Mouse (Mus musculus) liver, embryonic 11.5 days (tissue): ENCODE results near the gene Crhbp. TPM values are rescaled to one million over a fixed set of nuclear protein-coding genes. Genes with fewer than 3 reads are reported as not detected.

Source experiments
- ATAC-seq: fragments of 200-750 bp; cut with Nextera tagmentation; replicated peaks from 2 replicates; pipeline ENCODE4 v1.8.0; 2017; ENCODE audit warnings: moderate number of reproducible peaks, mild to moderate bottlenecking, moderate TSS enrichment, moderate library complexity; ENCODE audit not compliant: low FRiP score
- DNase-seq: peaks from one replicate; pipeline ENCODE4 v3.0.0-alpha.2; 2017; ENCODE audit warnings: low spot score
- H3K27ac ChIP-seq: fragments of 300-500 bp; sonication (generic); 2 replicates; pipeline ENCODE4 v1.5.1; 2014; ENCODE audit warnings: mild to moderate bottlenecking, low read depth, low read length, control low read depth
- H3K27me3 ChIP-seq: fragments of 300-500 bp; sonication (generic); replicated peaks from 2 replicates; pipeline ENCODE4 v1.6.1; 2014; ENCODE audit warnings: low read length, mixed read lengths; ENCODE audit not compliant: control insufficient read depth, insufficient read depth
- H3K36me3 ChIP-seq: fragments of 300-500 bp; sonication (generic); 2 replicates; pipeline ENCODE4 v1.6.1; 2014; ENCODE audit warnings: mild to moderate bottlenecking, low read length, moderate library complexity, mixed read lengths; ENCODE audit not compliant: control insufficient read depth, insufficient read depth
- H3K4me1 ChIP-seq: fragments of 300-500 bp; sonication (generic); replicated peaks from 2 replicates; pipeline ENCODE4 v1.6.1; 2014; ENCODE audit warnings: low read length, mixed read lengths; ENCODE audit not compliant: control insufficient read depth, insufficient read depth
- H3K4me2 ChIP-seq: fragments of 300-500 bp; sonication (generic); 2 replicates; pipeline ENCODE4 v1.6.1; 2014; ENCODE audit warnings: mild to moderate bottlenecking, control low read depth, moderate library complexity
- H3K4me3 ChIP-seq: fragments of 300-500 bp; sonication (generic); 2 replicates; pipeline ENCODE4 v1.5.1; 2014; ENCODE audit warnings: low read depth, low read length, control low read depth
- H3K9ac ChIP-seq: fragments of 300-500 bp; sonication (generic); 2 replicates; pipeline ENCODE4 v1.6.1; 2014; ENCODE audit warnings: low read depth, low read length, control low read depth
- H3K9me3 ChIP-seq: fragments of 300-500 bp; sonication (generic); 2 replicates; pipeline ENCODE4 v1.6.1; 2016; ENCODE audit warnings: low read length, inconsistent platforms, mixed read lengths; ENCODE audit not compliant: control insufficient read depth
- WGBS: fragments of 180-500 bp; shearing (Covaris S2); extraction: QIAGEN DNeasy Blood & Tissue Kit; methylation state at CpG from one replicate; pipeline ENCODE4 v1.1.7; 2014; 5-methylcytosine and 5-hydroxymethylcytosine counted together
- polyA plus RNA-seq: library from polyadenylated mRNA; unstranded; fragments of >200 nt; fragmentation: Nextera tagmentation; extraction: Ambion mirVana; gene quantifications from 2 replicates; pipeline ENCODE4 v1.2.1, GENCODE M21; 2014

The Crhbp gene
- polyA plus RNA-seq, 1 experiment from 2014 or later: 0.51 TPM

DNA sequence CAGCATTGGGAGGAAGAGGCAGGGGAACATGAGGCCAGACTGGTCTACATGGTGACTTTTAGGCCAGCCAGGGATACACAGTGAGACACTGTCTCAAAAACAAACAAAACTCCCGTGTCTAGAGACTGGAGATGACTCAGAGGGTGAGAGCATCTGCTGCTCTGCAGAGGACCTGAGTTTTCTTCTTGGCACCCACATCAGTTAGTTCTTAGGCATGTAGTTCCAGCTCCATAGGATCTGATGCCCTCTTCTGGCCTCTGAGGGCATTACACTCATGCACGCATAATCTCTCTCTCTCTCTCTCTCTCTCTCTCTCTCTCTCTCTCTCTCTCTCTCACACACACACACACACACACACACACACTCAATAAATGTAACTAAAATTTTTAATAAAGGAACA, 26.2 kb upstream of the Crhbp start:
- DNase-seq: no peak
- 54% methylated on average over 2 of the region's 2 CpGs for WGBS

DNA sequence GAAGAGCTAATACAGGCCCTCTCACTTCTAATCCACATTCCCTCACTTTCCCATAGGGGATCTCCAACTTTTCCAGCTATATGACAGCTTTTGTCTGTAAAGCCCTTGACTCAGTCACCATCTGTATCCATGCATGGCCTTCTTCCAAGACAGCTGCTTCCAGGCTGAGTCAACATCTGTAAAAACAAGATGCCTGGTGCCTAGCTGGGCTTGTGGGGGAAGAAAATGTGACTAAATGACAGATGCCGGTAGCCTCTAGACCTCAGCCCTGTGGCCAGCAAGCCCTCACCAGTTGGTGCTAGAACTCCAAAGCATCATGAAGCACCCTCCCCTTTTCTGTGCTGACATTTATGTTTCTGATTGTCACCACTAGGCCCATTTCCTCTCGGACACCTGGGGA, 6.8 kb upstream of the Crhbp start:
- no peak for DNase-seq
- no peak overlapping the region for H3K27ac ChIP-seq
- H3K4me1 ChIP-seq: no peaks in the 10 kb centered on the region
- no peaks in the 10 kb centered on the region for H3K27me3 ChIP-seq
- H3K9me3 ChIP-seq: no peaks in the 10 kb centered on the region
- H3K9ac ChIP-seq: no peak overlapping the region
- H3K36me3 ChIP-seq: no peaks in the 10 kb centered on the region
- ATAC-seq: no peak
- H3K4me3 ChIP-seq: no peak overlapping the region
- 74% methylated on average over 2 of the region's 2 CpGs for WGBS
- H3K4me2 ChIP-seq: no peak overlapping the region

More for the DNA sequence above, 26.2 kb upstream of the Crhbp start:
- H3K27ac ChIP-seq: no peak overlapping the region
- no peaks in the 10 kb centered on the region for H3K36me3 ChIP-seq
- no peak for ATAC-seq
- H3K4me2 ChIP-seq: no peak overlapping the region
- no peak overlapping the region for H3K9ac ChIP-seq
- no peaks in the 10 kb centered on the region for H3K27me3 ChIP-seq
- H3K4me1 ChIP-seq: peaks cover 12% of the 10 kb centered on the region
- no peak overlapping the region for H3K4me3 ChIP-seq
- no peaks in the 10 kb centered on the region for H3K9me3 ChIP-seq

DNA sequence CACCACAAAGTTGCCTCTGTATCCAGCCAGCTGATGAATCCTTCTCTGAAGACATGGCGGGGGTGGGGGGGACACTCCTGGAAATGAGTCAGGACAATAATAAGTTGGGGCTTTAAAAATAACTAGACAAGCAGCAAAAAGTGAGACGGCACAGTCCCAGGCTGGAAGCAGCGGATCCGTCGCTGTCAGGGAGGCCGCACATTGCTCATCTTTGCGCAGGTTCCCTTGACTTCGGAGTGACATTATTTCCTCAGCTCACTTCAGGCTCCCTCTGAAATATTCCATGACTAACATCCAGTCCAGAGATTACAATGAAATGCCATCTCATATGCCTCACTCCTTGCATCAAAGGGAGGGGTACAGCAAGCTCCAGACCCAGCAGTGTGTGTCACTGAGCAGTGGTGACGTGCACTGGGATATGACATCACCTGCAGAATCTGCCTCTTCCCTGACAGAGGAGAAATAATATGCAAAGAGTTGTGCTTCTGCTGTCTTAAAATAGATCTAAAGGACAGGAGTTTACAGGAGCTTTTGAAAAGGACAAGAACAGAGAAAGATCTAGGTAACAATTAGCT, 6.0 kb upstream of the Crhbp start:
- no peaks in the 10 kb centered on the region; the same call in 1 of the 2 replicates for H3K27me3 ChIP-seq

DNA sequence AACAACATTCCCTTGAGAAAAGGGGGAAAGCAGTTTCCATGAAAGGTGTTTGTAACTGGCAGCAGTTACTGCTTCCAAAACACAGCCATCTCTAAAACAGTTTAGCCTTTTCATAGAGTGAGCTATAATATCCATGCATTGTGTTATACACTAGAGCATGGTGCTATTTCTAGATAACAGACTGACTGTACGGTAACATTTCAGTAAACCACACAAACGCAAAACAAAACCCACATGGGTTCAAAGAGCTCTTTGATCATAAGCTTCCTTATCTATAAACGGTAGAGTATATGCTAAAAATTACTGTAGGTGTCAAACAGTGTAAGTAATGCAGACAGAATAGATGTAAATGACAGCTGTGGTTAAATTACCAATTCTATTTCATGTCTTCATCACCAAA, 5.0 kb upstream of the Crhbp start:
- ATAC-seq (no peak), DNase-seq (no peak)
- Histone ChIP-seq H3K9me3 (no peaks in the 10 kb centered on the region), H3K4me2 (no peak overlapping the region), H3K36me3 (no peaks in the 10 kb centered on the region), H3K4me1 (no peaks in the 10 kb centered on the region), H3K4me3 (no peak overlapping the region), H3K9ac (no peak overlapping the region), H3K27ac (no peak overlapping the region), H3K27me3 (peaks cover 8% of the 10 kb centered on the region)
- 64% methylated on average over 3 of the region's 3 CpGs for WGBS

More for the DNA sequence above, 6.0 kb upstream of the Crhbp start:
- Histone ChIP-seq H3K4me1 (no peaks in the 10 kb centered on the region), H3K27ac (no peak overlapping the region), H3K4me3 (no peak overlapping the region), H3K9ac (no peak overlapping the region), H3K9me3 (no peaks in the 10 kb centered on the region), H3K4me2 (no peak overlapping the region), H3K36me3 (no peaks in the 10 kb centered on the region)
- 88% methylated on average over 9 of the region's 9 CpGs for WGBS
- DNase-seq: no peak
- no peak for ATAC-seq

DNA sequence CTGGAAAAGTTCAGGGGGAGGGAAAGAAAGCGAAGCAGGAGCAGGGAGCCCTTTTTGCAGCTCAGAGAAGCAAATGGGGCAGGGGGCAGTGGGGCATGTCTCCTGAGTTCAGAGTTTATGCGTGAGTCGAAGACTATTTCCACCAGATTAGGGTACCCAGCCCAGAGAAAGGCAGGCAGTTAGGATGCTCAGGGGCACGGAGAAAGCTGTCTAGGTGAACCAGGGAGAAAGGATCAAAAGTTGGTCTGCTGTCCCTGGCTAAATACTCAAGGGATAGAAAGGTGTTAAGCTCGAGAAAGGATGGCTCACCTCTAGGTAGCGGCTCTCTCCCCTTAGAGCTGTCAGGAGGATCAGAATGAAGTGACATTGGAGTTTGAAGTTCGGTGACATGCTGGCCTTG, 433 bp downstream of the Crhbp start:
- H3K36me3 ChIP-seq: no peaks in the 10 kb centered on the region
- H3K9me3 ChIP-seq: no peaks in the 10 kb centered on the region
- 16% methylated on average over 7 of the region's 7 CpGs for WGBS
- peaks cover 39% of the 10 kb centered on the region for H3K27me3 ChIP-seq
- DNase-seq: no peak
- no peak for ATAC-seq
- no peaks in the 10 kb centered on the region for H3K4me1 ChIP-seq
- no peak overlapping the region for H3K27ac ChIP-seq
- no peak overlapping the region for H3K9ac ChIP-seq
- peak overlapping the region; percentile 64 for H3K4me2 ChIP-seq
- peak overlapping the region; percentile 36; the same call in 1 of the 2 replicates for H3K4me3 ChIP-seq

DNA sequence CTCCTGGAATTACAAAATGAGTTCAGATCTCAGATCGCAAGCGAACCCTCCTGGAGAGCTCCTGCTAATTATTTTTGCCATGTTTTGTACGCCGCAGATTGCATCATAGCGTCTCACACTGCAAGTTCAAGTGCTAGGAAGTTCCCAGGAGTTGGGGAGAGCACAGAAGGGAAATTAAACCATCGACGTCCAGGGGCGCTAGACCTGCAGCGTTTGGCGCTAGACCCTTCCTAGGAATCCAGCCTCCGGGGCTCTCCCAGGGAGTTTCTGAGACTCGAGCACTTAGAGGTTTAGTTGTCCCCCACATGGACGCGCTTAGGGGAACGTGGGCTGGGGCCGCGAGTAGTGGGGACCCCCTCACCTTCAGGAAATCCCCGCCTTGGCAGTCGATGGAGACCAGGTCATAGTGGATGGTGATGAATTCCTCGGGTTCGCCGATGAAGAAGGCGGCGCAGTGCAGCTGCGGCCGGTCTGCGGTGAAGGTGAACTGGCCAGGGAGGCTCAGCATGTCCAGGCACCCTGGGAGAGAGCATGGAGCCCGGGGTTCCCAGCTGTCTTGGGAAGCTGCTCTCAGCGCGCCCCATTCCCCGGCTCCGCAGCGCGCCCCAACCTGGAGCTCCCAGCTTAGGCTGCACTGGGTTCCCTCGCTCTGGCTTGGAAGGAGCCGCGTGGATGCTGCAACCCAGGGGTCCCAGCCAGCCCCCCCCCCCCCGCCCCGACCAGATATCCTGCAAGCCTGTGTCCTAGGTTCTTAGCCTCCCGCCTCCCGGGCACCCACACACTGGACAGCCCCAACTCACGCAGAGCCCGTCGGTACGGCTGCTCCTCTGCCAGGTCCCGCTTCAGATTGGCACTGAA, 1.1 kb downstream of the Crhbp start:
- Histone ChIP-seq H3K4me1 (no peaks in the 10 kb centered on the region), H3K27ac (no peak overlapping the region), H3K27me3 (peaks cover 39% of the 10 kb centered on the region), H3K9me3 (no peaks in the 10 kb centered on the region), H3K4me3 (peak overlapping the region; percentile 36), H3K9ac (no peak overlapping the region), H3K36me3 (no peaks in the 10 kb centered on the region), H3K4me2 (peak overlapping the region; percentile 64)
- 3% methylated on average over 46 of the region's 46 CpGs for WGBS
- DNase-seq: peak; percentile 39
- no peak for ATAC-seq

DNA sequence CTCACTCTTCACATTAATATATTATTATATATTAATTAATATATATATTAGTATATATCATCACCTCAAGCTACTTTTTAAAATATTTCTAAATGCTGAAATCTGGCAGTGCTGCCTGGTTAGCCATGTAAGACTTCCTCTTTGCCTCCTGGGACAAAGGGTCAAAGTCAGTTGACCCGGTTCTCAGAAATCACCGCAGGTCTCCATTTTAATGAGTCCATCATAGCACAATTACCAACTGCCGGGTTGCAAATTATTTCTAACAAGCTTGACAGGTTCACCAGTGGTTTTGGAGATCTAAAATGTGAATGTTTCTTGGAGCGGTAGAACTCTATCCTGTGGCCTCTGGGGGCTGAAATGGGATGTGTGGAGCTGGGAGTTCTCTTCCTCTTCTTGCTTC, 1.8 kb downstream of the Crhbp start:
- Histone ChIP-seq H3K4me3 (no peak overlapping the region), H3K9ac (no peak overlapping the region), H3K4me2 (peak overlapping the region; percentile 64), H3K27ac (no peak overlapping the region), H3K27me3 (peaks cover 39% of the 10 kb centered on the region), H3K9me3 (no peaks in the 10 kb centered on the region), H3K36me3 (no peaks in the 10 kb centered on the region), H3K4me1 (no peaks in the 10 kb centered on the region)
- WGBS: 26% methylated on average over 4 of the region's 4 CpGs
- no peak for ATAC-seq
- no peak for DNase-seq

DNA sequence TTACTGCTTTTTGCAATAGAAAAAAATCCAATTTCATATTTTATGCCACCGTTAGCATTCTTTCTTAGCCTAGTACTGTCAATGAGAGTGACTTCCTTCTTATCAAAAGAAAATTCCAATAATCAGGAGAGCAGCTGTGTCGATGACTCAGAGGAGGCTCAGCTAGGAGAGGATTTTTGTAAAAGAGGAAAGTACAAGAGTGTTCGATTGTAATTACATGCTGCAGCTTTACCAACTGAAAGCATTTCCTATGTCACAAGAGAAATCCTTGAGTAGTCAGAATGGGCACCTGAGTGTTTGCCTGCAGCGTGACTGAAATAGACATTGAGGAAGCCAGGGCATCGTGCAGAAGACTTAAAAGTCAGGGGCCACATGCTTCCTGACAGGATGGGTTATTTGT, 5.2 kb downstream of the Crhbp start:
- H3K9me3 ChIP-seq: no peaks in the 10 kb centered on the region
- H3K9ac ChIP-seq: no peak overlapping the region
- H3K4me3 ChIP-seq: no peak overlapping the region
- DNase-seq: no peak
- no peak for ATAC-seq
- no peaks in the 10 kb centered on the region for H3K36me3 ChIP-seq
- no peaks in the 10 kb centered on the region for H3K4me1 ChIP-seq
- H3K27ac ChIP-seq: no peak overlapping the region
- H3K4me2 ChIP-seq: no peak overlapping the region
- WGBS: 63% methylated on average over 5 of the region's 5 CpGs
- H3K27me3 ChIP-seq: peaks cover 29% of the 10 kb centered on the region

DNA sequence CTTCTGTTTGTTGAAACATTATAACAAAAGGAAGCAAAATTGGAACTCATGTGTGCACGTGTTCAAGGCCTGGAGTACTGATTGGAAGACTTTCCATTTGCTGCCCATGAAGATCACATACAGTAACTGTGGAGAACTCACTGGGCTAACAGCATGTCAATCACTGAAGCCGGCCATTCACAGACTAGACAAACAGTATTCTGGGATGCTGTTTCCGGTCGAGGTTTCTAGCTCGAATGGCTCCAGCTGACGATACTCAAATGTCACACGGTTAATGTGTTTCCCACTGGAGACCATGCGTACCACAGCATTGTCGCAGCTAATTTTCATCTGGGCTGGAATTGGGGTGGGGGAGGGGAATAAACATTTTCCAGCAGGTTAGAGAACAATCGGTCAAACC, 13.0 kb downstream of the Crhbp start:
- H3K4me2 ChIP-seq: no peak overlapping the region
- no peaks in the 10 kb centered on the region for H3K4me1 ChIP-seq
- H3K9ac ChIP-seq: no peak overlapping the region
- WGBS: 79% methylated on average over 10 of the region's 10 CpGs
- H3K27ac ChIP-seq: no peak overlapping the region
- ATAC-seq (no peak), DNase-seq (no peak)
- no peaks in the 10 kb centered on the region for H3K9me3 ChIP-seq
- H3K4me3 ChIP-seq: no peak overlapping the region
- H3K36me3 ChIP-seq: no peaks in the 10 kb centered on the region
- H3K27me3 ChIP-seq: no peaks in the 10 kb centered on the region
